Mouse (Mus musculus) bone marrow, adult 2 months (tissue): ENCODE measurements around the gene Hephl1.

Source experiments
- CTCF ChIP-seq: fragments of 200-500 bp; IDR thresholded peaks from 2 replicates; pipeline ENCODE4 v1.5.1; 2011; ENCODE audit warnings: low read length, control low read depth; ENCODE audit not compliant: control insufficient read depth, insufficient read depth
- POLR2A ChIP-seq: fragments of 200-500 bp; IDR thresholded peaks from 2 replicates; pipeline ENCODE4 v1.6.1; 2011; ENCODE audit warnings: low read depth, mild to moderate bottlenecking, control low read depth, low read length, borderline replicate concordance; ENCODE audit not compliant: control insufficient read depth

DNA sequence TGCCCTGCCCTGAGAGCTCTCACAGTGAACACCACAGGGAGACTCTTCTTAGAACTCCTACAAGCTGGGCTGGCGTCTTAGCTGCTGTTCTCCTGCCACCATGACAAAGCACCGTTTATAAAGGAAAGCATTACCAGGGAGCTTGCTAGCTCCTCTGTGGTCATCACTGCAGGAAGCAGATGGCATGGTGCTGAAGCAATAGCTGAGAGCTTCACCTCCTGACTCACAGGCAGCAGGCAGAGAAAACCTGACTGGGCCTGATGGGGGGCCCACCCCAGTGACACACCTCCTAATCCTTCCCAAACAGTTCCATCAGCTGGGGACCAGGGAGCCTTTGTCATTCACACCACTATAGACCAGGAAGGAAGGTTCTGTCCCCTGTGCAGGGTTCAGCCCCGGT lies 74.2 kb downstream of the Hephl1 start:
- TF ChIP-seq CTCF (no peak), POLR2A (no peak)
